Mouse (Mus musculus) embryo, embryonic 10.5 days (tissue): ENCODE measurements around the gene Gpr89.

Experiments
- DNase-seq: peaks from one replicate; pipeline ENCODE4 v3.0.0-alpha.2; 2015; ENCODE audit warnings: low spot score

The Gpr89 gene

DNA sequence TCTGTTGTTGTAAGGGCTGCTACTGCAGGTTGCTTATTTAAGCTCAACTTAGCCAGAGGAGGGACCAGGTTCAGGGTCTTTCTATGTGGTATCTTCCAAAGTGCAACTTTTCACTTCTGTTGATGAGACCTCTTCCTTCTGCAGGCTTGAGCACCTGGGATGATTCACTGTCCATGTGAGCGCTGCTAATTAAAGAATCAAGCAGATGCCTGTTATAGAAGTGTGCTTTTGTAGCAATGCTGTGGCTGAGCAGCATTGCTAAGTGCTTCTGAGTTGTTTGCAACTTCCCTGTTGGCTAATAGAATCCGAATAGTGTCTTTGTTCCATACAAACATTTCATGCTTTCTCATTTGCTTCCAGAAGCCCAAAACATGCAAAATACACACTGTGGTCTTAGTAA is 34.9 kb downstream of the Gpr89 start:
- DNase-seq: no peak

- DNase-seq: no peak
Observed at GRCm38 (mm10) chr3:96869091-96869490, 36.1 kb downstream of the Gpr89 start.

GRCm38 (mm10) chr3:96868566-96868965 is 36.6 kb downstream of the Gpr89 start:
- no peak for DNase-seq

DNA sequence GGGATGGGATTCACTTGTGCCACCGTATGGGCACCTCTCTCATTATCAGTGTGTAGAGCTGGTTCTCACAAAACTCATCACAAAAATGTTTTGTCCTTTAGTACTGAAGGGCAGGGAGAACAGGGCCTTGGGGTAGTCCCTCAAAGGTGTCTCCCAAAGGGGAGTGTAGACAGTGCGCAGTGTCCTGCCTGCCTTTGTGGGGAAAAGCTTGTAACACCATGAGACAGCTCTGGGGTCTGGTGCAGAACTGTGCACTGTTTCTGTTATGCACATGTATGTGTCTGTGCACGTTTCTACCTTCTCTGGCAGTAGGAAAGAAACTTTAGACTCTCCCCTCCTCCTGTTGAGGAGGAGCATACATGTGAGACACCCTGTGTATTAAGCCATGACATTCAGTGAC is 37.3 kb downstream of the Gpr89 start:
- DNase-seq: no peak

- no peak for DNase-seq
Observed at GRCm38 (mm10) chr3:96860498-96860897, 44.6 kb downstream of the Gpr89 start.

- DNase-seq: no peak
Observed at GRCm38 (mm10) chr3:96855833-96856232, 49.3 kb downstream of the Gpr89 start.

- DNase-seq: no peak
Observed at GRCm38 (mm10) chr3:96854376-96854775, 50.8 kb downstream of the Gpr89 start.

DNA sequence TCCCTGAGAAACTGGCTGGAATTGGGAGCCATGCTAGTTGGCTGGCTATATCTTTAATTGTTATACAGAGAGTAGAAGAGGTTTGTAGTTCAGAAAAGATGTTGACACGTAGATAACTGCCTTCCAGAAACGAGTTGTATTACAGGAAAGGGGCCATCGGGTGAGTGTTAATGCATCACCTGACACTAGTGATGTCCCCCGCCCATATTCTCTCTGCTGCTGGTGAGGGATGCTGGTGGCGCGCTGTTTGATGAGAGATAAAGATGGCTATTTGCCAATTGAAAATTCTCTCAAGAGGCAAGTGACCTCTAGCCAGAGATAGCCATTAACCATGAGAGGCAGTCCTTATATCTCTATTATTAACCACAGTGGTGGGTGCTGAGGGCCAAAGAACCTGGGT is 52.6 kb downstream of the Gpr89 start:
- DNase-seq: no peak

DNA sequence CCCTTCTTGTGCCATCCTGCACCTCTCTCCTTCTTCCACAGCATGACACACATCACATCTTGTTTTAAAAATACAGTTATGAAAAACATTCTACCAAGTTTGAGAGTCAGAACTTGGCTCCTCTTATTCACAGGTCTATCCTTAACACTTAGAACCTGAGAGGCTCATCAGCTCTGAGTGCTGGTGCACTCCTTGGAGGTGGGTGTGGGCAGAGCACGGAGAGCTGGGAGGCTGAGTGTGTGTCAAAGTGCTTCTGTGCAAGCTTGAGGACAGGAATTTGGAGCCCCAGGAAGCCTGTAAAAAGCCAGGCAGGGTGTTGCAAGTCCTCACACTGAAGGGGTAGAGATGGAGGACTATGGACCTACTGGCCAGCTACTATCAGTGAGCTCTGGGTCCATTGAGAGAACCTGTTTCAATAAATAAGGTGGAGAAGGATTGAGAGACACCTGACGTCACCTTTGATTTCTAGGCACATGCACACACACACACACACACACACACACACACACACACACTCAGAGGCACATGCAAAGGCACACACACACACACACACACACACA is 55.9 kb downstream of the Gpr89 start:
- no peak for DNase-seq

- DNase-seq: no peak
Observed at GRCm38 (mm10) chr3:96848470-96848869, 56.7 kb downstream of the Gpr89 start.

GRCm38 (mm10) chr3:96847661-96848060 is 57.5 kb downstream of the Gpr89 start:
- no peak for DNase-seq

DNA sequence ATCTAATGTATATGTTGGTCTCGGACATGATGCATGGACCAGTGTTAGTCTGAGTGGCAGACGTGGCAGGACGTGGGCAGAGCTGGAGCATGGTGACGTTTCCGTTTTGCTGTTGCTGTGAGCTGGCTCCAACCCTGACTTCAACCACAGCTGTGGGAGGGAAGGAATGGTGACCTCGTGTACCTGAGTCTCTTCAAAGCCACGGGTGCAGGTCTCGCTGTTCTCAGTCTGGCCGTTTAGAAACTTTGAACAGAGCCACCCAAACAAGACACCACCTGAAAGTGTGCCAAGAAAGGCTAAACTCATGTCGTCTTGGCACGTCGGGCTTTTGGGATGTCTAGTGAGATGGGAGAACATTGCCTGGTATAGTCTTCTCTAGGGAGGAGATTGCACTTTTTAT is 58.2 kb downstream of the Gpr89 start:
- DNase-seq: no peak

GRCm38 (mm10) chr3:96845806-96846205 is 59.3 kb downstream of the Gpr89 start:
- no peak for DNase-seq

DNA sequence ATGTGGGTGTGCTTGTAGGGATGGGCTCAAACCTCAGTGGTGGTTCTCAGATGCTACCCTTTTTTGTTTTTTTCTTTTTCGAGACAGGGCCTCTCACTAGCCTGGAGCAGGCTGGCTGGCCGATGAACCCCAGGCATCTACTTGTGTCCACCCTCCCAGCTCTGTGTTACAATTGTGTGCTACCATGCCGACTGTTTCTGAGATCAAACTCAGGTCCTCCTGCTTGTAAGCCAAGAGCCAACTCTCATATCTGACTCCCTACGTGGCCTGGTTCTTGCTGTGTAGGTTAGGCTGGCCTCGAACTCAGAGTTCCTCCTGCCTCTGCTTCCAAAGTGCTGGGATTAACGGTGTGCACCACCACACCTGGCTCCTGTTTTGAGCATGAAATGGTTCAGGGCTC is 60.0 kb downstream of the Gpr89 start:
- DNase-seq: no peak

DNA sequence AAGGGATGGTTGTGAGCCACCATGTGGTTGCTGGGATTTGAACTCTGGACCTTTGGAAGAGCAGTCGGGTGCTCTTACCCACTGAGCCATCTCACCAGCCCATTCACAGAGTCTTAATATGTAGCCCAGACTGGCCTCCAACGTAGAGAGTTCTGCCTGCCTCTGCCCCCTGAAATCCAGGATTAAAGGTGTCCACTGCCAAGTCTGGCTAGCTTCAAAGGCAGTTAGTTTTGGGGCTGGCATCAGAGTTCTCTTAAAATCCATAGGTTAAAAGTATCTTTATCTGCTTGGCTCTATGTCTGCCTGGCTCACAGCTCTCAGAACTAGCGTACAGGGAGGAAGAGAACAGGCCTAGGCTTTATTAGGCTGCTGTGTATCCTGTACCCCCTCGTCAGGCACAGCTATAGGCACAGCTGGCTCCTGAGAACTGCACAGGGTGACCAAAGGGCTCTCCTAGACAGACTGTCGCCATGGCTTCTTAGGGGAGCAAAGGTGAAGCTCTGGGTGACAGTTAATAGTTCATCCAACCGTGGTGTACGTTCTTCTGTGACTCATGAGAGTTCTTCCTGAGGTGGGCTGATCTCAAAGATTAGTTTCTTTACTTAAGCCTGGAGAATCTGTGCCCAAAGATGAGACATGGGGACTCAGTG is 66.0 kb downstream of the Gpr89 start:
- no peak for DNase-seq

- DNase-seq: no peak
Observed at GRCm38 (mm10) chr3:96836414-96836813, 68.7 kb downstream of the Gpr89 start.

DNA sequence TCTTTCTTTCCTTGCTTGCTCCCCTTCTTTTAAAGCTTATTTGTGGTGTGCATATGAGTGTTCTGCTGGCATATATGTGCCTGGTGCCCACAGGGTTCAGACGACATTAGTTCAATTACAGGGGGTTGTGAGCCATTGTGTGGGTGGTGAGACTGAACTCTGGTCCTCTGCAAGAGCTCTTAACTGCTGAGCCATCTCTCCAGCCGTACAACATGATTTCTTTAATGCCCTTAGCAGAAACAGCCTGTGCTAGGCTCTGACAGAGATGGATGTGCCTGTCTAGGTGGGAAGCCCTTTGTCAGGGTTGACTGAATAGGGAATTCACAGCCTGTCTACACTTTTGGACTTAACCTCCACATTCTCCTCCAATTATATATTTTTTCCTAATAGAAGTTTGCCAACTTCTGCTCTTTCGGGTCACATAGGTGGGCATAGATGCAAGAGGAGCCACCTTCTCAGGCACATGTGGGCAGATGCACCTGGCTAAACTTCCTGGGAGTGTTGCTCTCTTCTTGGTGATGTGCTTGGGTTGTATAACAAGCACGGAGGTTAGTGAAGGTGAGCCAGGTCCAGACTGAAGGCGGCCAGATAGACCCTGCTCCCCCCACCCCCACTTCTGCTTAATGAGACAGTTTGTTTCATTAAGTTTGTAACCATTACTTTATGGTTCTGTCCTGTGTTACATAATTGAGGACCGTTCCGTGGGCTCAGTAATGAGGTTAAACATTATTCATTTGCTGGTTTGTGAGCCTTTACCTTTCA is 70.4 kb downstream of the Gpr89 start:
- DNase-seq: no peak

DNA sequence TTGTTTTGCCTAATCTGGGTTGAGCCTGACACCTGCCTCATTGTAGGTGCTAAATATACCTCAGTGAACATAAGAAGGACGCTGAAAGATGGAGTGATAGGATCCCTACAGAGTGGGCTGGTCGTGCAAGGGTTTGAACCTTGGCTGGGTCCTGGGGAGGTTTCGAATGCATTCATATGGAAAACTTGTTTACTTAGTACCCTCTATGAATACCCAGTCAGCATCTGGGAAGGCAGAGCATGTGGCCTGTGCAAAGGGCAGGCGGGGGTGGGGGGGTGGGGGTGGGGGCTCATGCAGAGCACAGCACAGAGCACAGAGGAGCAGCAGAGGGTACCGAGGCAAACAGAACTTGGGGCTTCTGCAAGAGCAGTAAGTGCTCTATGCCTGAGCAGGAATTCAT is 72.2 kb downstream of the Gpr89 start:
- DNase-seq: no peak

DNA sequence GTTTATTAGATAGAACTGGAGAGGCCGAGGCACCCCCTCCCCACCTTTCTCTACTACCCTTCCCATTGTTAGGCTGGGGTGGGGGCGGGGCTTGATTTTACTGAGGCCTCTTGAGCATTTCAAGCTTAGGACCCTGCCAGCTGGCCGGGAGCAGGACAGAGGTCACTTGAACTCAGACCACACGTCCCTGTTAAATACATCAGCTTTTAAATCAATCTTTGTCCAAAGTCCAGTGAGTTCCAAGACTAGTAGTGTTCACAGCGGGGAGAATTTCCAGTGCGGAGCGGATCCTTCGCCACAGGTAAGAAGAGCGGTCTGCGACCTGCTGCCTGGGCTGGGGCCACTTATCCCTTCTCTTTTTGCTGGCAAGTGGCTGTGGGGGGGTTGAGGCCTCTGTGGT is 75.3 kb downstream of the Gpr89 start:
- no peak for DNase-seq

- DNase-seq: no peak
Observed at GRCm38 (mm10) chr3:96828984-96829383, 76.2 kb downstream of the Gpr89 start, which contains the start of the genes Pdzk1 and Cd160. Pdzk1 (plus strand) TSS chr3:96829284. Cd160 (minus strand) TSS chr3:96829351.

GRCm38 (mm10) chr3:96828308-96828864 is 76.8 kb downstream of the Gpr89 start:
- DNase-seq: no peak

GRCm38 (mm10) chr3:96825261-96825660 is 79.9 kb downstream of the Gpr89 start:
- DNase-seq: no peak

DNA sequence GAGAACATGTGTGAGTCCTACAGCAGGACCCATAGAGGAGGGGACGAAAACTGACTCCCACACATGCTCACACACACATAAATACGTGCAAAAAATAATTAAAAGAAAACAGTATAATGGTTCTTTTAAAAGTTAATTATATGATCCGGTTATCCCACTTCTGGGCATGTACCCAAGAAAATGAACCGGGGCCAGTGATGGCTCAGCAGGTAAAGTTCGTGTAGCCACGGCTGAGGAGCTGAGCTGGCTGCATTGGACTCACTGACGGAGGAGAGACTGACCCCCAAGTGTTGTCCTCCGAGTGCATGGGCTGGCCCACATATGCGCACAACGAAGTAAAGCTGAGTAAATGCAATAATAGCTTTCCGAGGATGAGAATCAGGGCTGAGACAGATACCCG is 80.5 kb downstream of the Gpr89 start:
- DNase-seq: no peak
